Mouse (Mus musculus) erythroblast, embryonic 14.5 days (primary cell): ENCODE measurements around the gene Kiz.

Experiments used
- GATA1 ChIP-seq: IDR thresholded peaks from 2 replicates; pipeline ENCODE4 v1.6.1; 2012; ENCODE audit warnings: low read length, inconsistent platforms, mixed read lengths
- TAL1 ChIP-seq: IDR thresholded peaks from 3 replicates; pipeline ENCODE4 v1.6.1; 2012; ENCODE audit warnings: low read length, inconsistent platforms, mixed read lengths

DNA sequence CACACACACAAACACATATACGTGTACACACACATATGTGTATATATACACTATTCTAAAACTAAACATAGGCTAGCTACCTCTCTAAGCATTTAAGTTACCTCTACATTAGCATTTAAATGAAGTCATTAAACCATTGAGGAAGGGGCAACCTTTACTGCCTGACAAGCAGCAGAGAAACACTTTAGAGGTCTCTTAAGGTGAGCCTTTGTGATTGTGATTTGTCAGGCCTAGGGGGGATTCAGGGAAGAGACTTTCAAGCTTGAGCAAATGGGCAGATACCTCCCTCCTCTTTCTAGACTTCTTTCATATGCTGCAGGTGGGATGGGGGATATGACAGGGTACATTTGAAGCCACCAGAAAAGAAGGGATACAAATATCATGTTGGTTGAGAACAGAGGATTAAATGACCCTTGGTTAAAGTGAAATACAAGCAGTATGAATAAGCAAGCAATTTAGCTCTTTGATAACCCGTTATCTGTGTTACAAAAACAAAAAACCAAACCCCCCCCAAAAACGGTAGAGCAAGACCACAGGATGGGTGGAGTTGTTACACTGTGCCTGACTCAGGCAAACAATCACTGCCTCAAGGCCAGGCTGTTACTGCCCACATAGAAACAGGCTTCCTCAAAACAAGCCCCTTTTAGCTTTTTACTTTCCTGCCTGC, 155.9 kb downstream of the Kiz start:
- TF ChIP-seq GATA1 (no peak), TAL1 (no peak)
